Mouse (Mus musculus): ENCODE results near the gene Entr1.

DNA sequence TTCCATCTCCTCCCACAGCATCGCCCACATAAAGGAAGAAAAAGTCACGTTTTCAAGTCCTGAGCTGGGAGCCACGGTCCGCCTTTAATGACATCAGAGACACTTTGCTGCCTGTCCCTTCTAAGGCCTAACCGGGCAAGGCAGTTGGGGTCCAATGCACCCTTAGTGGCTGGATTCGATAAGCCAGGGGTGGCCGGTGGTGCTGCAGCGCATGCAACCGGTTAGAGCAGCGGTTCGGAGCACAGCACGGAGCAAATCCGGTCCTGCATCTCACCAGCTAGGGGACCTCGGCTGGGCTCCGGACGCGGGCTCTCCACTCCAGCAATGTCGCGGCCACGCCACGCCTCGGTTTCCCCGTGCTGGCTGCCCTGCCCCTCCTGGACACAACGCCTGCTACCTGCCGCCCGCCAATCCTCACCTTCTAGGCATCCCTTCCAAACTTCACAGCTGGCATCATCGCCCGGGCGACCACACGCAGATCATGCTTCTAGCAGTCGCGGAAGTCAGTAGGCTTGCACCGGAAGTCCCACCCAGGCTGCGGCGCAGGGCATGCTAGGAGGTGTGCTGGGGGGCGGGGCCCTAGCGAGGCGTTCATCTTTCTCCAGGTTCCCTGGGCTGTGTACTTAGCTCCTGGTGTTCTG, 8.9 kb downstream of the Entr1 start, which contains the start of gene Snapc4:
- no peak for TF ChIP-seq CTCF (IDR thresholded peaks at IDR 0.05; ENCODE audit: insufficient read depth, low read length)
- 0 out of 2 replicates have a peak, but pooled peaks have one; percentile 24 for TF ChIP-seq POLR2A (IDR thresholded peaks at IDR 0.05; ENCODE audit: borderline replicate concordance, extremely low read depth, low read depth, low read length)
